Mouse (Mus musculus) erythroid progenitor cell, adult 5-6 weeks (primary cell): ENCODE measurements around the gene Pdzd2. TPM values are rescaled to one million over a fixed set of nuclear protein-coding genes. Genes with fewer than 3 reads are reported as not detected.

Experiments
- ATAC-seq: replicated peaks from 2 replicates; pipeline ENCODE4 v1.8.0; 2016; ENCODE audit warnings: moderate number of reproducible peaks, mild to moderate bottlenecking, moderate TSS enrichment, inconsistent platforms; ENCODE audit not compliant: poor library complexity, low FRiP score, severe bottlenecking
- total RNA-seq, 2 experiments: library from RNA; stranded (forward) in 1 of 2; stranded (reverse) in 1 of 2; fragments of 150-400 nt in 1 of 2; fragments of 186-747, 209-891 nt in 1 of 2; gene quantifications; 2 replicates each; pipeline versions ENCODE4 v1.2.3 to v1.2.4; 2015 to 2017; ENCODE audit warnings: low replicate concordance in 2 of 2

The Pdzd2 gene
- total RNA-seq, 2 experiments from 2014 or later, result 0.08 TPM; not detected in 1

DNA sequence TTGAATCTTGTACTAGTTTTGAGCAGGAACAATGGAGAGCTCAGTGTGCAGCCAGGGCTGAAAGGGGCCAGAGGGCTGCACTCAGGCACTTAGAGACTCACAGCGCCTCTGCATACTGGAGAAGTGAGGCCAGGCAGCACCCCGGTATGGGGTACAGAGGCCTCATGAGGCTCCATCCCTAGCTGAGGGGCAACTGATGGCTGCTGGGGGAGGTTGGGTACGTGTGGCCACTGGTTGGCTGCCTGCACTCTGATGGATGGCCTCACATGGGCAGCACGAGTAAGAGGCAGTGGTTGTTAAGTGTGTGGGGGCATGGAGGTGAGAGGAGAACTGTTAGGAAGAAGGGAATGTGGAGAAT, 398.3 kb downstream of the Pdzd2 start:
- peak; percentile 45 for ATAC-seq

GRCm38 (mm10) chr15:12340536-12341400, 399.0 kb downstream of the Pdzd2 start:
- peak; percentile 61 for ATAC-seq

DNA sequence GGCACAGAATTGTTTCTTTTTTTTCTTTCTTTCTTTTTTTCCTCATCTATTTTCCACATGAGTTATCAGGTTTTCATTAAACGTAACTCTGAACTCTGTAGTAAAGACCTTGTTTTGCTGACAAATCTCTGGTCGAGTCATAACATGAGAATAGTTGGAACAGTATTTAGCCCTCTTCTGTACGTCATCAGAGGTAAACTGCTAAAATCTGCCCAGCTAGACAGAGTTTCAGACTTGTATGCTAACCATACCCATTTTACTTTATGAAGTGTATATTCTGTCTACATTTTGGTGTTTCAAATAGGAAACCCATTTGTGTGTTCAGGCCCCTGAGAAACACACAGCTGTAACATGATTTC, 402.0 kb downstream of the Pdzd2 start:
- ATAC-seq, result no peak

DNA sequence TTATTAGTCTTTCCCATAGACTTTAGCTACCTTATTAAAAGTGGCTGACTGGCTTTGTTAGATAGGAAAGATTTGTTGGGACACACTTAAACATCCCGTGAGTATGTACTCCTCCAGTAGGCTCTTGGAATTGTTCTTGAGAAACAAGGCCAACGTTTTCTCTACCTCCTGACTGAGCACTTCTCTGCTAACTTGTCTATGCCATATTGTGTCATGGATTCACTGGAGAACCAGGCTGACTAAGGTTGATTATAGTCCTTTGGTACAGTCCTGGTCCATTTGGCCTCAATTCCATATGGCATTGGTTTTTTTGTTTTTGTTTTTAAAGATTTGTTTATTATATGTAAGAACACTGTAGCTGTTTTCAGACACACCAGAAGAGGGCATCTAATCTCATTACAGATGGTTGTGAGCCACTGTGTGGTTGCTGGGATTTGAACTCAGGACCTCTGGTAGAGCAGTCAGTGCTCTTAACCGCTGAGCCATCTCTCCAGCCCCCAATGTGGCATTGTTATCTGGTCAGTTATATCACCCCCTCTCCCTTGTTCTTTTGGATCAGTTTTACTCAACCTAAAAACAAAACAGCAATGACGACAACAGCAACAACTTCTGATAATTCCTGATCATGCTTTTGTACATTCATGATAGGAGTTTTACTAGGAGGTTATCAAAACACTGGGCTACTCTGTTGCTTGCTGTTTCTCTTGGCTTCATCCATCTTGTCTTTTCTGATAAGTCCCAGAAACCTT, 402.5 kb downstream of the Pdzd2 start:
- ATAC-seq, result no peak

GRCm38 (mm10) chr15:12334381-12334780, 405.3 kb downstream of the Pdzd2 start:
- ATAC-seq, result no peak

- ATAC-seq, result no peak
These were observed 408.4 kb downstream of the Pdzd2 start for GRCm38 (mm10) chr15:12331300-12331699.

- no peak for ATAC-seq
These were observed 408.8 kb downstream of the Pdzd2 start for GRCm38 (mm10) chr15:12330892-12331291.

DNA sequence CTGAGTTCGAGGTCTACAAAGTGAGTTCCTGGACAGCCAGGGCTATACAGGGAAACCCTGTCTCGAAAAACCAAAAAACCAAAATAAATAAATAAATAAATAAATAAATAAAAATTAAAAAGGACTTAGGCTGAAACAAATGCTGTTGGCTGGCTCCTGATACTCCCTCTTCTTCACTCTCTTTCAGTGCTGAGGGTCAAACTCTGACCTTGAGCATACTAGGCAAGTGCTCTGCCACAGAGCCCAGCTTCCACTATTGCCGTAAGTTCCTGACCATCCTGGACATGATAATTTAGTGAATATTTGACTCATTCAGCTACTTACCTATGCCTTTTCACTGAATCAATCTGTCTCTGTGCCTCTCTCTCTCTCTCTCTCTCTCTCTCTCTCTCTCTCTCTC, 409.3 kb downstream of the Pdzd2 start:
- ATAC-seq, result no peak

GRCm38 (mm10) chr15:12324326-12324725, 415.4 kb downstream of the Pdzd2 start:
- ATAC-seq, result no peak

GRCm38 (mm10) chr15:12322676-12323402, 416.9 kb downstream of the Pdzd2 start:
- ATAC-seq, result no peak

DNA sequence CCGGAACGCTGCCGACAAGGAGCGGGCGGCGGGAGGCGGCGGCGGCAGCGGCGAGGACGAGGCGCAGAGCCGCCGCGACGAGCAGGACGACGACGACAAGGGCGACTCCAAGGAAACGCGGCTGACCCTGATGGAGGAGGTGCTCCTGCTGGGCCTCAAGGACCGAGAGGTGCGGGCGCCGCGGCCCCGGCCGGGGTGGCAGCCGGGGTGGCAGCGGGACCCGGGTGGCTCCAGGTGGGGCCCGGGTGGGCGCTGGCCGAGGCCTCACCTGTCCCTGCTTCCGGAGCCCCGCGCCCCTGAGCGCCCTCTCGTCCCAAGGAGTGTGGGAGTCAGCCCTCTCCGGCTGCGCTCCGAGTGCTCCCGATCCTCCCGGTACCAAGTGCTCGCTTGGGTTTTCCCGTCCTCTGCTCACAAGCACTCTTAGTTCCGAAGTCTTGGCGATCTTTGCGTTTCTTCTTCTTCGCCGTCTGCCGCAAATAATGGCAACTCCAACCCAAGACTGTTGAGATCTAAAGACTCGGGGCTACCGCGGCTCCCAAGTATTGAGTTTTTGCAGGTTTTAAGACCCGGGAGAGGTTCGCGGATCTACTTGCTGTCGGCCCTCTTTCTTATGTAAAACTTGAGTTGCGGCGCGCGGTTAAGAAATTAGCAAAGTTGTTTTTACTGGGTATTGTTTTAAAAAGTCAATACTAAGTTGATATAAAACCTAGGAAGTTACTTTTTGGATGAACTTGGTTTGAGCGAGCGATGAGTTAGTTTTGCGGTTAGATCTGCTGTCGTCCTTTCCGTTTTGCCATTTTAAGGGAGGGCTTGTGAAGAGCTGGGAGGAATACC, 417.7 kb downstream of the Pdzd2 start, which contains the start of gene 1810049J17Rik:
Gene 1810049J17Rik (minus strand): TSS at position 112 of the 834 bp plus-strand sequence.
- ATAC-seq, result peak; percentile 40

DNA sequence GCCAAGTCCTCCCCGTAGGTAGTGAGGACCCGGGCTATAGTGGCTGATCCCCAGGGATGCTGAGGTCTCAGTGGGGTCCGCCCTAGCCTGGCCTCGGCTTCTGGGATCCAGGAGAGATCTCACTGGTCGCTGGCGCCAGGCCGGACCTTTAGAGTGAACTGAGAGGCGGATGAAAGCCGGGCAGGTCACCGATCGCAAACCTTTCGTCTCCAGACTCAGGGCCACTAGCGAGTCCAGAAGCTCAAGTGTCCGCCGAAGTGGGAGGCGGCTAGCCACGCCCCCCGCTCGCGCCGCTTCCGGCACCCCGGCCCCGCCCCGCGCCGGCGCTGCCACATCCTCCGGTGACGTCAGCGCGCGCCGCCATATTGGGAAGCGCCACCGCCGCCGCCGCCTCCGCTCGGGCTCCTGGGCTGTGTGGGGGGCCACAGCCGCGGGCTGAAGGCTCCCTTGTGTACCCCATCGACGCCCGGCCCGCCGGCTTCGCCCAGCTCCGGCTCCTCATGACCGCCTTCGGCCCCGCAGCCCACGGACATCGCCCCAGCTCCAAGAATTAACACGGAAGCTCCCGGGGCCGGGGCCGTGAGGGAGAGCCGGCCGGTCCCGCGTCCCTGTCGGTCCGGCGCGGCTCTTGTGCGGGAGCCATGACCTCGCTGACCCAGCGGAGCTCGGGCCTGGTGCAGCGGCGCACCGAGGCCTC, 418.5 kb downstream of the Pdzd2 start, which contains the start of gene Golph3:
Gene Golph3 (plus strand): TSS at position 360 of the 697 bp plus-strand sequence.
- peak; percentile 91 for ATAC-seq

- peak; percentile 44 for ATAC-seq
These were observed 419.2 kb downstream of the Pdzd2 start for GRCm38 (mm10) chr15:12320441-12321090.

DNA sequence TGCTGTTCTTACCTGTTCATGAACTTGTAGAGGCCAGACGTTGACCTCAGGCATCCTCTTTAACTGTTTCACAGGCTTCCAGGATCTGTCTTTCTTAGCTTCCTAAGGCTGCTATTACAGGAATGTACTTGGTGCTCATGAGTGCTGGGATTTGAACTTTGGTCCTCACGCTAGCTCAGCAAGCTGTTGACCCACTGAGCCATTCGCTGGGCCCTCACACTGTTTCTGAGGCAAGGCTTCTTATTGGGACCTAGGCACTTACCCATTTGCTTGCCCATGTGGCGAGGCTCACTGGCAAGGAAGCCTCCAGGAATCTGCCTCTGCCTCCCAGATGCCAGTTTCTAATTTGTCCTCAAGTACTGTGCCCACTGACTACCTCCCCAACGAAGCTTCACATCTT, 419.8 kb downstream of the Pdzd2 start:
- no peak for ATAC-seq

DNA sequence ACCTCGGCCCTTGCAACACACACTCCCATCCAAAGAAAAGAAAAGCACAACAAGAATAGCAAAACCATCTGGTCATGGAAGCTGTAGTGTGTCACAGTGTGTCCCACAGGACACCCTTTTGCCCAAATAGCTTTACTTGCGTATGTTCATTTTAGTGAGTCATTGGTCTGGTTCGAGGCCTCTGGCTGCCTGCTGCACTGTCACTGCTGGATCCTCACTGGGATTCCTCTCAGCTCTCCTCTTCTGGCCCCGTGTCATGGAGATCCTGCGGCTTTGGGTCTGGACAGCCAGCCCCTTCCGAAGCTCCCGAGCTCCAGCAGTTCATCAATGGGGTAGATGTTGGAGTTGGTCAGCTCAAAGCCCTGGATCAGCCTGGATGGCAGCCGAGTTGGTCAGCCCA, 421.3 kb downstream of the Pdzd2 start:
- ATAC-seq, result no peak

- ATAC-seq, result no peak
These were observed 422.4 kb downstream of the Pdzd2 start for GRCm38 (mm10) chr15:12317290-12317689.

GRCm38 (mm10) chr15:12315996-12316395, 423.7 kb downstream of the Pdzd2 start:
- no peak for ATAC-seq

GRCm38 (mm10) chr15:12314584-12314983, 425.1 kb downstream of the Pdzd2 start:
- no peak for ATAC-seq
